Mouse (Mus musculus) midbrain, embryonic 10.5 days (tissue): ENCODE results near the gene Vmn1r66. TPM values are rescaled to one million over a fixed set of nuclear protein-coding genes. Genes with fewer than 3 reads are reported as not detected.
"Not testable (repeated sequence)": the region's sequence is repeated elsewhere in the genome, so short reads cannot be mapped to it uniquely, and the experiment has no call there.

Experiments
- DNase-seq: peaks from one replicate; pipeline ENCODE4 v3.0.0-alpha.2; 2017; ENCODE audit warnings: low spot score
- H3K27ac ChIP-seq: fragments of 300-500 bp; sonication (generic); replicated peaks from 2 replicates; pipeline ENCODE4 v1.5.1; 2016; ENCODE audit warnings: mild to moderate bottlenecking
- H3K27me3 ChIP-seq: fragments of 300-500 bp; sonication (generic); 2 replicates; pipeline ENCODE4 v1.6.1; 2016; ENCODE audit warnings: low read depth, mild to moderate bottlenecking; ENCODE audit not compliant: poor library complexity, severe bottlenecking
- H3K36me3 ChIP-seq: fragments of 300-500 bp; sonication (generic); 2 replicates; pipeline ENCODE4 v1.6.1; 2016; ENCODE audit warnings: mild to moderate bottlenecking, moderate library complexity
- H3K4me1 ChIP-seq: fragments of 300-500 bp; sonication (generic); 2 replicates; pipeline ENCODE4 v1.6.1; 2016
- H3K4me3 ChIP-seq: fragments of 300-500 bp; sonication (generic); 2 replicates; pipeline ENCODE4 v1.5.1; 2016; ENCODE audit warnings: mild to moderate bottlenecking, moderate library complexity
- H3K9me3 ChIP-seq: fragments of 300-500 bp; sonication (generic); replicated peaks from 2 replicates; pipeline ENCODE4 v1.6.1; 2016; ENCODE audit warnings: mild to moderate bottlenecking
- WGBS: fragments of 180-500 bp; shearing (Covaris S2); methylation state at CpG from one replicate; pipeline ENCODE4 v1.1.7; 2016; 5-methylcytosine and 5-hydroxymethylcytosine counted together
- polyA plus RNA-seq: library from polyadenylated mRNA; unstranded; fragments of >200 nt; fragmentation: Nextera tagmentation; extraction: Ambion mirVana; gene quantifications from 2 replicates; pipeline ENCODE4 v1.2.1, GENCODE M21; 2016

Gene Vmn1r66
- not detected in 2 replicates for polyA plus RNA-seq

- Histone ChIP-seq H3K9me3 (peaks cover 53% of the 10 kb centered on the region), H3K4me1 (no peaks in the 10 kb centered on the region), H3K4me3 (no peak within 1 kb of the TSS), H3K36me3 (no peaks in the 10 kb centered on the region), H3K27ac (no peak within 1 kb of the TSS), H3K27me3 (no peaks in the 10 kb centered on the region)
- DNase-seq, result no peak
Observed at GRCm38 (mm10) chr7:10277906-10278305, at the start of gene Vmn1r66. Gene Vmn1r66, minus strand, starts transcription at chr7:10278006.

DNA sequence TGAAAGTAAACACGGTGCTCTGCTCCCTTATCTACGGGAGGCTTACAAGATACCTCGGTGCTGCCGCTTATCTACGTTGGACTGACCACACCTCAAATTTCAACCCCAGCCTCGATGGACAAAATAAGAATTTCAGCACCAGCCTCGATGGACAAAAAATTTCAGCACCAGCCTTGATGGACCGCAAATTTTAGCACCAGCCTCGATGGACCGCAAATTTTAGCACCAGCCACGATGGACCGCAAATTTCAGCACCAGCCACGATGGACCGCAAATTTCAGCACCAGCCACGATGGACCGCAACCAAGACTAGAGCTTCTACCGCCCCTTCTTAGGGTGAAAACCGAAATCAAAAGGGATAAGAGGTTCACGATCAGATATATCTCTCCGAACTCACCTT lies 47.7 kb upstream of the Vmn1r66 start:
- H3K27ac ChIP-seq, H3K4me1 ChIP-seq, H3K36me3 ChIP-seq, DNase-seq, H3K27me3 ChIP-seq, H3K4me3 ChIP-seq: not testable (repeated sequence)
- 75% methylated on average over 19 of the region's 20 CpGs for WGBS
- H3K9me3 ChIP-seq, result peaks cover 69% of the 10 kb centered on the region

- peaks cover 76% of the 10 kb centered on the region for H3K9me3 ChIP-seq
- H3K27me3 ChIP-seq, result no peaks in the 10 kb centered on the region
- no peak overlapping the region for H3K27ac ChIP-seq
- H3K36me3 ChIP-seq, result no peaks in the 10 kb centered on the region
- no peak for DNase-seq
- WGBS, result 93% methylated on average over 13 of the region's 13 CpGs
- H3K4me1 ChIP-seq, result no peaks in the 10 kb centered on the region
- H3K4me3 ChIP-seq, result no peak overlapping the region
Observed at GRCm38 (mm10) chr7:10252075-10252474, 25.7 kb downstream of the Vmn1r66 start.

DNA sequence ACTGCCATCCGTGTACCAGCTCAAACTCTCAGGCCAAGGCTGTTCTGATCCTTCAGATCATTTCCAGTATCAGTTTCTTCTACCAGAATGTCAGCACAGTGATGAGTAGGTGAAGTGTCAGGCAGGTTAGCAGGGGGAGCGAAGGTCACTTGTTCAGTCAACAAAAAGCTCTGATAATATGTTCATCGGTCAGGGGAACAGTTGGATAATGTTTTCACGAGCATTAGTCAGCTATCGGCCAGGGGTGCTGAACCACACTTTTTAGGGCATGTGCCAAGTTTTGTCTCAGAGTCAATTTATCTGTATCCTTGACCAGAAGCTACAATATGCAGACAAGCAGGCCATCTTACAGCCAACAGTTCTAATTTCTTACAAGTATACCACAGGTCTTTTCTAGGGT lies 28.7 kb downstream of the Vmn1r66 start:
- H3K36me3 ChIP-seq, result no peaks in the 10 kb centered on the region
- peaks cover 69% of the 10 kb centered on the region for H3K9me3 ChIP-seq
- WGBS, result 87% methylated on average over 5 of the region's 5 CpGs
- H3K4me1 ChIP-seq, result no peaks in the 10 kb centered on the region
- H3K27me3 ChIP-seq, result no peaks in the 10 kb centered on the region
- H3K4me3 ChIP-seq, result no peak overlapping the region
- H3K27ac ChIP-seq, result no peak overlapping the region
- no peak for DNase-seq

Other genes starting within 250 kb of the Vmn1r66 start
- gene Vmn2r50, start 224.7 kb downstream of the Vmn1r66 start, polyA plus RNA-seq, result not detected in 2 replicates
- not detected in 2 replicates for gene Vmn2r51, start 172.3 kb downstream of the Vmn1r66 start, polyA plus RNA-seq
- gene Vmn2r52, start 101.4 kb downstream of the Vmn1r66 start, polyA plus RNA-seq, result not detected in 2 replicates
- not detected in 2 replicates for gene Vmn1r67, start 165.3 kb upstream of the Vmn1r66 start, polyA plus RNA-seq
- 36.7 and 40.7 TPM in 2 replicates for gene Zik1, start 217.4 kb upstream of the Vmn1r66 start, polyA plus RNA-seq